Mouse (Mus musculus) brain, embryonic 14.5 days (tissue): ENCODE results near the gene Cacng3.

Experiments
- CTCF ChIP-seq: fragments of 200-500 bp; IDR thresholded peaks from 2 replicates; pipeline ENCODE4 v1.5.1; 2012; ENCODE audit warnings: inconsistent platforms, mild to moderate bottlenecking, moderate library complexity, borderline replicate concordance; ENCODE audit not compliant: insufficient read depth, insufficient read length; ENCODE audit errors: extremely low read depth
- POLR2A ChIP-seq: fragments of 200-500 bp; IDR thresholded peaks from 2 replicates; pipeline ENCODE4 v1.6.1; 2012; ENCODE audit warnings: mild to moderate bottlenecking, inconsistent platforms, borderline replicate concordance; ENCODE audit not compliant: poor library complexity, insufficient read depth, insufficient read length, severe bottlenecking; ENCODE audit errors: extremely low read depth

DNA sequence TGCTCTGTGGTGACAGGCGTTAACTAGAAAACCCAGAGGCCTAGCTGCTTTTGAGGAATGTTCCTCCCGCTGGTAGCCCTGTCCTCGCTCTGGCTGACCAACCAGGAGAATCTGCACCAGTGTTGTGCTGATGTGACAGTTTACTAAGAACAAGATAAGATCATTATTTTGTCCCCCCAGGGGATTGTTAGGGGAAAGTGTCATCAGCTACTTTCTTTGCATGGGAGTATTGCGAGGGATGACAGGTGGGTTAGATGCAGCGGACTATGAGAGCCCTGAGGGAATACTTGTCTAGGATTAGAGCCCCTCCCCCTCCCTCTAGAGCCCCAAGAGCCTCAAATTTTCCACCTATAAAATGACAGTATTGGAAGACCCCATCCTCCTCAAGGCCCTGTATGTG lies 94.2 kb downstream of the Cacng3 start:
- TF ChIP-seq CTCF = no peak
- no peak for TF ChIP-seq POLR2A
